14 mouse cellular contexts compared by ENCODE assay signal in the genomic region with DNA sequence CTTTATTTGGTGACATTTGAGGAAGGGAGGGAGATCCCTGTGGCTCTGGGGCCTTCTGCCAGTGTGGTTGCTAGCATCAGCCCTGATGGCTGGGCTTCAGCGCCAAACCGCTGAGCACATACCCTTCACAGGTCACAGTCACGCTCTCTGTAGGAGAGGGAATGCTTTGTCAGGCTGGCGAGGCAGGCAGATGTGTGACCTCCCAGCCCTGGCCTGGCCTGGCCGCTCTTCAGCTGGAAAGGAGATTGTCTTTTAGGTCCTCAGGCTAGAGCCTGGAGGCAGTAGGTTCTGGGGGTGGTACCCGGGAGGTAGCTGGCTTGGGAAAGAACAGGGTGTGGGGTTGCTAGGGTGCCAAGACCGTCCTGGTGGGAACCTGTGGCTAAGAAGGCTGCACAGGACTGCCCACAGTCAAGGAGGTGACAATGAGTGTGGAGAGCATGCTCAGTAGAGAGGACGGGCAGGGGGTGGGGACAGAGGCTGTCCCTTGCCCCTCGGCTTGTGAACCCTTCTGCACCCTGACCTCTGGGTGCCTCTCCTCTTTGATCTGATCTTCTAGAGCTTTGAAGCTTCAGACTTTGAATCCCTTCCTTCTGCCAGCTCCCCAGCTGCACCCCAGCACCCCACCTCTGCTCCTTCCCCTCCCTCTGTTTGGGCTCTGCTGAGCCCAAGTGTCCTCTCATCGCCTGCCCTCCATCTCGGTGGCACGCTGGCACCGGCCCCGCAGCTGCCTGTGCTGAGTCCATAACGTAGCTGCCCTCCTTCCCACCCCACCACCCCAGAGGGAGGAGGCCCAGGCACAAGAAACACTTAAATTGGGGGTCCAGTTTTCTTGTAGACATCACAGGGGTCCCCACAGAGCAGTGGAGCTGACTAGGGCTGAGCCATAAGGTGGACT. TPM values are rescaled to one million over a fixed set of nuclear protein-coding genes. Genes with fewer than 3 reads are reported as not detected.
DNase-seq lines count a peak whose midpoint lies in the region; ATAC-seq lines count a peak whose summit lies in the region.
"Had no signal": no experiment of that assay in that cellular context is flagged by ENCODE, and none has a peak within 500 bp of the region (broad histone marks: within the 10 kb centered on the region; RNA-seq: fewer than 3 reads in every experiment).

No protein-coding gene starts in this region.

- peaks cover 28% of the 10 kb centered on the region for H3K4me1 ChIP-seq in kidney, embryonic 15.5 days
- H3K4me1 ChIP-seq in heart, embryonic 12.5 days (replicated peaks): peaks cover 80% of the 10 kb centered on the region
- H3K4me1 ChIP-seq: stomach, embryonic 15.5 days had no signal

- H3K27me3 ChIP-seq in kidney, embryonic 15.5 days: no peaks in the 10 kb centered on the region
- peaks cover 8% of the 10 kb centered on the region; the same call in 1 of the 2 replicates for H3K27me3 ChIP-seq in heart, embryonic 12.5 days (replicated peaks)
- H3K27me3 ChIP-seq: CH12.LX; stomach, embryonic 15.5 days had no signal

- H3K9ac ChIP-seq in kidney, embryonic 15.5 days: no peak overlapping the region
- peak overlapping the region; percentile 4; the same call in 1 of the 2 replicates for H3K9ac ChIP-seq in heart, embryonic 12.5 days
- H3K9ac ChIP-seq: midbrain, embryonic 12.5 days; stomach, embryonic 15.5 days had no signal

- 60% methylated on average over 15 of the region's 15 CpGs for WGBS in kidney, embryonic 15.5 days
- 52% methylated on average over 15 of the region's 15 CpGs for WGBS in heart, embryonic 12.5 days

- intact Hi-C loops in gastrocnemius, postnatal 14 days (cut with DNase I; ENCODE audit: low total_unique reads): no loop called here

- no peak for DNase-seq in kidney, postnatal 4 days
- peak; percentile 67 for DNase-seq in 3134 (ENCODE audit: extremely low read depth, insufficient read length, low spot score)
- peak; percentile 10 for DNase-seq in embryo, embryonic 10.5 days (ENCODE audit: low spot score)
- DNase-seq in gastrocnemius, postnatal 14 days: no peak
- DNase-seq in gastrocnemius, postnatal 4 days (ENCODE audit: low spot score in 2 of 2): no peak
- DNase-seq in gastrocnemius, adult 18-20 months (ENCODE audit: low spot score): no peak
- DNase-seq: cerebellum, adult 18-20 months; right cerebral cortex, postnatal 4 days; thymus, postnatal 36 days had no signal

- no peak overlapping the region for H3K4me2 ChIP-seq in kidney, embryonic 15.5 days
- no peak overlapping the region for H3K4me2 ChIP-seq in heart, embryonic 12.5 days
- H3K4me2 ChIP-seq: midbrain, embryonic 12.5 days; stomach, embryonic 15.5 days had no signal

- no peak overlapping the region for H3K4me3 ChIP-seq in kidney, embryonic 15.5 days (replicated peaks)
- H3K4me3 ChIP-seq in heart, embryonic 12.5 days: no peak overlapping the region
- H3K4me3 ChIP-seq: midbrain, embryonic 12.5 days; stomach, embryonic 15.5 days had no signal

- no peak overlapping the region for H3K27ac ChIP-seq in kidney, embryonic 15.5 days
- no peak overlapping the region for H3K27ac ChIP-seq in heart, embryonic 12.5 days (ENCODE audit: poor library complexity, severe bottlenecking)
- H3K27ac ChIP-seq: midbrain, embryonic 12.5 days; stomach, embryonic 15.5 days had no signal

- ATAC-seq in kidney, embryonic 15.5 days (replicated peaks; ENCODE audit: low FRiP score): peak; percentile 54; the same call in 1 of the 2 replicates
- ATAC-seq in heart, embryonic 12.5 days (ENCODE audit: insufficient number of reproducible peaks, low FRiP score): no peak

- no peaks in the 10 kb centered on the region for H3K9me3 ChIP-seq in kidney, embryonic 15.5 days (replicated peaks)
- H3K9me3 ChIP-seq in heart, embryonic 12.5 days (replicated peaks): no peaks in the 10 kb centered on the region
- H3K9me3 ChIP-seq: midbrain, embryonic 12.5 days; stomach, embryonic 15.5 days had no signal

- peaks cover 3% of the 10 kb centered on the region; the same call in 1 of the 2 replicates for H3K36me3 ChIP-seq in kidney, embryonic 15.5 days
- H3K36me3 ChIP-seq in heart, embryonic 12.5 days: no peaks in the 10 kb centered on the region
- H3K36me3 ChIP-seq: stomach, embryonic 15.5 days had no signal

RNA-seq across cellular contexts. Expression of a gene that starts 30.2 kb away (rescaled TPM):
- 24.1 and 25.3 TPM in 2 replicates for polyA plus RNA-seq in kidney, embryonic 15.5 days (2015; fragmentation: Nextera tagmentation; extraction: Ambion mirVana)
- polyA plus RNA-seq in heart, embryonic 12.5 days (2016; fragmentation: Nextera tagmentation; extraction: Ambion mirVana): 15.4 and 15.5 TPM in 2 replicates
- total RNA-seq in gastrocnemius, postnatal 14 days (2021): 1 to 10 TPM; 1.4 to 1.9 TPM
- 1 to 10 TPM; 3.9 to 4.3 TPM for total RNA-seq in gastrocnemius, postnatal 4 days (2021)
- total RNA-seq in gastrocnemius, adult 18-20 months (2021): 1 to 10 TPM; 1.6 TPM

Comparison
In these comparisons a context has a peak if more than half of its experiments do, and no peak if none do; other contexts are left out.
1. DNase-seq: peak in 3134 (single experiment) and embryo, embryonic 10.5 days (single experiment); none in kidney, postnatal 4 days (0 of 2), gastrocnemius, postnatal 14 days (single experiment), gastrocnemius, postnatal 4 days (0 of 2) and gastrocnemius, adult 18-20 months (single experiment).